Mouse (Mus musculus) hindbrain, postnatal 0 days (tissue): ENCODE results near the gene Tmem151b. TPM values are rescaled to one million over a fixed set of nuclear protein-coding genes. Genes with fewer than 3 reads are reported as not detected.

Experiments used
- ATAC-seq: fragments of 200-750 bp; cut with Nextera tagmentation; 2 replicates; pipeline ENCODE4 v1.8.0; 2017; ENCODE audit warnings: mild to moderate bottlenecking, moderate TSS enrichment, moderate library complexity
- DNase-seq: peaks from one replicate; pipeline ENCODE4 v3.0.0-alpha.2; 2015; ENCODE audit warnings: low spot score
- H3K27ac ChIP-seq: fragments of 300-500 bp; sonication (generic); 2 replicates; pipeline ENCODE4 v1.5.1; 2014; ENCODE audit warnings: mild to moderate bottlenecking
- H3K27me3 ChIP-seq: fragments of 300-500 bp; sonication (generic); 2 replicates; pipeline ENCODE4 v1.6.1; 2014; ENCODE audit warnings: low read length, mixed read lengths; ENCODE audit not compliant: insufficient read depth
- H3K36me3 ChIP-seq: fragments of 300-500 bp; sonication (generic); 2 replicates; pipeline ENCODE4 v1.6.1; 2014; ENCODE audit warnings: low read length, mixed read lengths; ENCODE audit not compliant: insufficient read depth
- H3K4me1 ChIP-seq: fragments of 300-500 bp; sonication (generic); 2 replicates; pipeline ENCODE4 v1.6.1; 2014; ENCODE audit warnings: antibody characterized with exemption, low read length, mixed read lengths; ENCODE audit not compliant: insufficient read depth
- H3K4me2 ChIP-seq: fragments of 300-500 bp; sonication (generic); 2 replicates; pipeline ENCODE4 v1.6.1; 2014; ENCODE audit warnings: low read depth, mild to moderate bottlenecking, low read length, moderate library complexity, mixed read lengths
- H3K4me3 ChIP-seq: fragments of 300-500 bp; sonication (generic); 2 replicates; pipeline ENCODE4 v1.5.1; 2014; ENCODE audit warnings: low read length
- H3K9ac ChIP-seq: fragments of 300-500 bp; sonication (generic); replicated peaks from 2 replicates; pipeline ENCODE4 v1.6.1; 2014; ENCODE audit warnings: mild to moderate bottlenecking, low read length, moderate library complexity, mixed read lengths
- H3K9me3 ChIP-seq: fragments of 300-500 bp; sonication (generic); 2 replicates; pipeline ENCODE4 v1.6.1; 2016; ENCODE audit warnings: low read length, mixed read lengths
- CTCF ChIP-seq: IDR thresholded peaks from 2 replicates; pipeline ENCODE4 v1.5.1; 2016; ENCODE audit warnings: antibody characterized with exemption, control low read depth, low read depth
- WGBS: fragments of 180-500 bp; shearing (Covaris S2); extraction: QIAGEN DNeasy Blood & Tissue Kit; methylation state at CpG from one replicate; pipeline ENCODE4 v1.1.7; 2014; 5-methylcytosine and 5-hydroxymethylcytosine counted together
- polyA plus RNA-seq: library from polyadenylated mRNA; unstranded; fragments of >200 nt; fragmentation: Nextera tagmentation; extraction: Ambion mirVana; gene quantifications from 2 replicates; pipeline ENCODE4 v1.2.1, GENCODE M21; 2015
- total RNA-seq: library from RNA; depleted of rRNA; stranded (reverse); fragments of >200 nt; gene quantifications from 2 replicates; pipeline ENCODE4 v1.2.3, GENCODE M21; 2014

Gene Tmem151b
- total and polyA plus RNA-seq, 2 experiments from 2014 or later = 29.8 to 114 TPM

GRCm38 (mm10) chr17:45516488-45516887, 33.0 kb downstream of the Tmem151b start:
- H3K9me3 ChIP-seq = no peaks in the 10 kb centered on the region
- H3K4me2 ChIP-seq = no peak overlapping the region
- H3K27me3 ChIP-seq = no peaks in the 10 kb centered on the region
- H3K27ac ChIP-seq = no peak overlapping the region
- DNase-seq (peak; percentile 86), ATAC-seq (peak; percentile 44)
- H3K4me3 ChIP-seq = no peak overlapping the region
- peak; percentile 96 for TF ChIP-seq CTCF
- no peak overlapping the region for H3K9ac ChIP-seq
- 45% methylated on average over 8 of the region's 8 CpGs for WGBS
- H3K36me3 ChIP-seq = peaks cover 3% of the 10 kb centered on the region; the same call in 1 of the 2 replicates
- H3K4me1 ChIP-seq = no peaks in the 10 kb centered on the region

GRCm38 (mm10) chr17:45515806-45516205, 33.7 kb downstream of the Tmem151b start:
- ATAC-seq = no peak

GRCm38 (mm10) chr17:45515204-45515726, 34.2 kb downstream of the Tmem151b start:
- Histone ChIP-seq H3K27ac (no peak overlapping the region), H3K4me3 (no peak overlapping the region), H3K36me3 (peaks cover 6% of the 10 kb centered on the region; the same call in 1 of the 2 replicates), H3K4me2 (no peak overlapping the region), H3K9ac (no peak overlapping the region), H3K9me3 (no peaks in the 10 kb centered on the region), H3K4me1 (no peaks in the 10 kb centered on the region), H3K27me3 (no peaks in the 10 kb centered on the region)
- ATAC-seq = no peak
- TF ChIP-seq CTCF = no peak
- 56% methylated on average over 15 of the region's 15 CpGs for WGBS
- DNase-seq = no peak

More at GRCm38 (mm10) chr17:45515806-45516205, 33.7 kb downstream of the Tmem151b start:
- Histone ChIP-seq H3K9me3 (no peaks in the 10 kb centered on the region), H3K36me3 (peaks cover 3% of the 10 kb centered on the region; the same call in 1 of the 2 replicates), H3K27ac (no peak overlapping the region), H3K4me1 (no peaks in the 10 kb centered on the region), H3K4me3 (no peak overlapping the region), H3K4me2 (no peak overlapping the region), H3K9ac (no peak overlapping the region), H3K27me3 (no peaks in the 10 kb centered on the region)
- TF ChIP-seq CTCF = no peak
- WGBS = 87% methylated on average over 10 of the region's 10 CpGs
- DNase-seq = no peak

GRCm38 (mm10) chr17:45511757-45512156, 37.7 kb downstream of the Tmem151b start:
- H3K27me3 ChIP-seq = no peaks in the 10 kb centered on the region
- no peak overlapping the region for H3K27ac ChIP-seq
- TF ChIP-seq CTCF = no peak
- 93% methylated on average over 4 of the region's 4 CpGs for WGBS
- peaks cover 9% of the 10 kb centered on the region; the same call in 1 of the 2 replicates for H3K36me3 ChIP-seq
- no peak overlapping the region for H3K4me2 ChIP-seq
- H3K4me3 ChIP-seq = no peak overlapping the region
- H3K9ac ChIP-seq = no peak overlapping the region
- H3K4me1 ChIP-seq = peaks cover 4% of the 10 kb centered on the region; the same call in 1 of the 2 replicates
- no peaks in the 10 kb centered on the region for H3K9me3 ChIP-seq
- ATAC-seq (no peak), DNase-seq (no peak)

- TF ChIP-seq CTCF = no peak
- Histone ChIP-seq H3K27me3 (no peaks in the 10 kb centered on the region), H3K27ac (no peak overlapping the region), H3K4me2 (no peak overlapping the region), H3K9me3 (no peaks in the 10 kb centered on the region), H3K9ac (no peak overlapping the region), H3K4me3 (no peak overlapping the region), H3K4me1 (peaks cover 4% of the 10 kb centered on the region; the same call in 1 of the 2 replicates), H3K36me3 (peaks cover 9% of the 10 kb centered on the region; the same call in 1 of the 2 replicates)
- ATAC-seq (no peak), DNase-seq (no peak)
- 95% methylated on average over 4 of the region's 4 CpGs for WGBS
Measured at GRCm38 (mm10) chr17:45510871-45511270, 38.6 kb downstream of the Tmem151b start.

GRCm38 (mm10) chr17:45506700-45507189, 42.7 kb downstream of the Tmem151b start, which contains the start of gene Aars2:
Aars2 (plus strand) TSS chr17:45506841.
- peak within 1 kb of the TSS; percentile 56 for H3K4me2 ChIP-seq
- H3K4me1 ChIP-seq = peaks cover 4% of the 10 kb centered on the region; the same call in 1 of the 2 replicates
- no peaks in the 10 kb centered on the region for H3K27me3 ChIP-seq
- DNase-seq (peak; percentile 97), ATAC-seq (peak; percentile 96)
- H3K9me3 ChIP-seq = no peaks in the 10 kb centered on the region
- under 1% methylated on average over 42 of the region's 42 CpGs for WGBS
- peak within 1 kb of the TSS; percentile 84 for H3K4me3 ChIP-seq
- H3K9ac ChIP-seq = peak within 1 kb of the TSS; percentile 81
- H3K27ac ChIP-seq = peak within 1 kb of the TSS; percentile 93
- TF ChIP-seq CTCF = peak; percentile 92
- peaks cover 5% of the 10 kb centered on the region; the same call in 1 of the 2 replicates for H3K36me3 ChIP-seq

- Histone ChIP-seq H3K9me3 (no peaks in the 10 kb centered on the region), H3K36me3 (peaks cover 5% of the 10 kb centered on the region; the same call in 1 of the 2 replicates), H3K4me1 (peaks cover 4% of the 10 kb centered on the region; the same call in 1 of the 2 replicates), H3K27me3 (no peaks in the 10 kb centered on the region), H3K4me2 (no peak overlapping the region), H3K4me3 (no peak overlapping the region), H3K27ac (no peak overlapping the region), H3K9ac (no peak overlapping the region)
- WGBS = 64% methylated on average over 6 of the region's 6 CpGs
- no peak for DNase-seq
- no peak for ATAC-seq
- no peak for TF ChIP-seq CTCF
Measured at GRCm38 (mm10) chr17:45505941-45506465, 43.5 kb downstream of the Tmem151b start.
